Comparison of ENCODE assay signal across 14 mouse cellular contexts in genomic region chr10:95355678-95356268, GRCm38 (mm10). TPM values are rescaled to one million over a fixed set of nuclear protein-coding genes. Genes with fewer than 3 reads are reported as not detected.
DNase-seq lines count a peak whose midpoint lies in the region; ATAC-seq lines count a peak whose summit lies in the region.
"Had no signal": no experiment of that assay in that cellular context is flagged by ENCODE, and none has a peak within 500 bp of the region (broad histone marks: within the 10 kb centered on the region; RNA-seq: fewer than 3 reads in every experiment).

No protein-coding gene starts in this region.

- no peak for ATAC-seq in midbrain, embryonic 14.5 days (ENCODE audit: low FRiP score, low TSS enrichment)
- no peak for ATAC-seq in midbrain, embryonic 13.5 days
- peak; percentile 60; the same call in 1 of the 2 replicates for ATAC-seq in hindbrain, embryonic 14.5 days (ENCODE audit: low FRiP score)

- intact Hi-C loops in left cerebral cortex, postnatal 14 days (cut with DNase I), result no loop called here

- no peak overlapping the region for H3K4me3 ChIP-seq in midbrain, embryonic 14.5 days (replicated peaks; ENCODE audit: low read depth, low read length)
- H3K4me3 ChIP-seq in midbrain, embryonic 13.5 days (replicated peaks), result no peak overlapping the region
- H3K4me3 ChIP-seq in hindbrain, embryonic 14.5 days (replicated peaks; ENCODE audit: low read length), result no peak overlapping the region
- H3K4me3 ChIP-seq: erythroblast, embryonic 14.5 days had no signal

- no peak overlapping the region for H3K4me2 ChIP-seq in midbrain, embryonic 14.5 days (ENCODE audit: low read length)
- no peak overlapping the region for H3K4me2 ChIP-seq in midbrain, embryonic 13.5 days (replicated peaks)
- H3K4me2 ChIP-seq in hindbrain, embryonic 14.5 days (replicated peaks), result no peak overlapping the region
- H3K4me2 ChIP-seq: heart, embryonic 11.5 days had no signal

- H3K4me1 ChIP-seq in midbrain, embryonic 14.5 days (ENCODE audit: control insufficient read depth, insufficient read depth, low read length), result no peaks in the 10 kb centered on the region
- peaks cover 5% of the 10 kb centered on the region; the same call in 1 of the 2 replicates for H3K4me1 ChIP-seq in midbrain, embryonic 13.5 days (replicated peaks)
- no peaks in the 10 kb centered on the region for H3K4me1 ChIP-seq in hindbrain, embryonic 14.5 days (replicated peaks; ENCODE audit: control insufficient read depth, insufficient read depth, low read length)

- no peak overlapping the region for H3K27ac ChIP-seq in midbrain, embryonic 14.5 days (replicated peaks; ENCODE audit: low read depth, low read length)
- no peak overlapping the region for H3K27ac ChIP-seq in midbrain, embryonic 13.5 days
- 0 out of 2 replicates have a peak overlapping the region, but pooled peaks have one; percentile 1 for H3K27ac ChIP-seq in hindbrain, embryonic 14.5 days
- H3K27ac ChIP-seq: liver, embryonic 14.5 days; macrophage had no signal

- WGBS in midbrain, embryonic 14.5 days, result 49% methylated on average over 6 of the region's 6 CpGs
- 49% methylated on average over 6 of the region's 6 CpGs for WGBS in midbrain, embryonic 13.5 days
- 19% methylated on average over 6 of the region's 6 CpGs for WGBS in hindbrain, embryonic 14.5 days

- H3K27me3 ChIP-seq in midbrain, embryonic 14.5 days (ENCODE audit: control insufficient read depth, insufficient read depth, low read length), result no peaks in the 10 kb centered on the region
- no peaks in the 10 kb centered on the region for H3K27me3 ChIP-seq in midbrain, embryonic 13.5 days
- H3K27me3 ChIP-seq in hindbrain, embryonic 14.5 days (ENCODE audit: control insufficient read depth, insufficient read depth, low read length), result no peaks in the 10 kb centered on the region

- H3K36me3 ChIP-seq in midbrain, embryonic 14.5 days (ENCODE audit: control insufficient read depth, insufficient read depth, low read length), result no peaks in the 10 kb centered on the region
- no peaks in the 10 kb centered on the region for H3K36me3 ChIP-seq in midbrain, embryonic 13.5 days
- H3K36me3 ChIP-seq in hindbrain, embryonic 14.5 days (replicated peaks; ENCODE audit: control insufficient read depth, insufficient read depth), result no peaks in the 10 kb centered on the region

- H3K9me3 ChIP-seq in midbrain, embryonic 14.5 days (ENCODE audit: control insufficient read depth, low read length), result no peaks in the 10 kb centered on the region
- H3K9me3 ChIP-seq in midbrain, embryonic 13.5 days, result no peaks in the 10 kb centered on the region
- peaks cover 3% of the 10 kb centered on the region; the same call in 1 of the 2 replicates for H3K9me3 ChIP-seq in hindbrain, embryonic 14.5 days (ENCODE audit: control insufficient read depth, low read length)

- peak; percentile 79 to 83 for DNase-seq in adrenal gland, adult (ENCODE audit: inconsistent age in 2 of 2, low spot score in 1 of 2)
- DNase-seq in adrenal gland, postnatal 4 days (ENCODE audit: low spot score in 2 of 2), result no peak
- peak; percentile 13 for DNase-seq in midbrain, embryonic 14.5 days
- DNase-seq in hindbrain, embryonic 14.5 days (ENCODE audit: low spot score), result peak; percentile 39
- DNase-seq in retina, postnatal 1 day, result peak; percentile 13
- no peak for DNase-seq in left cerebral cortex, postnatal 14 days (ENCODE audit: low spot score in 2 of 2)
- no peak for DNase-seq in cerebellum, adult 9-11 months
- DNase-seq: kidney, adult 9 months; right cerebral cortex, adult 18-20 months had no signal

- H3K9ac ChIP-seq in midbrain, embryonic 14.5 days (replicated peaks; ENCODE audit: low read length), result no peak overlapping the region
- H3K9ac ChIP-seq in midbrain, embryonic 13.5 days (replicated peaks), result no peak overlapping the region
- no peak overlapping the region for H3K9ac ChIP-seq in hindbrain, embryonic 14.5 days
- H3K9ac ChIP-seq: liver, embryonic 14.5 days had no signal

RNA-seq across cellular contexts. Expression of gene Cradd, which starts 31.8 kb away (rescaled TPM):
- total RNA-seq in adrenal gland, postnatal 4 days (2021), result 10 to 100 TPM; 13.0 to 14.0 TPM
- polyA plus RNA-seq in midbrain, embryonic 14.5 days (2014; fragmentation: Nextera tagmentation; extraction: Ambion mirVana), result 12.0 and 12.5 TPM in 2 replicates
- polyA plus RNA-seq in midbrain, embryonic 13.5 days (2015; fragmentation: Nextera tagmentation; extraction: Ambion mirVana), result 10.1 and 10.7 TPM in 2 replicates
- 9.9 and 11.6 TPM in 2 replicates for polyA plus RNA-seq in hindbrain, embryonic 14.5 days (2014; fragmentation: Nextera tagmentation; extraction: Ambion mirVana)
- total RNA-seq in left cerebral cortex, postnatal 14 days (2021), result 1 to 10 TPM; 5.2 to 6.9 TPM

Comparison
In these comparisons a context has a peak if more than half of its experiments do, and no peak if none do; other contexts are left out.
1. DNase-seq: peak in adrenal gland, adult (2 of 2), midbrain, embryonic 14.5 days (single experiment), hindbrain, embryonic 14.5 days (single experiment) and retina, postnatal 1 day (single experiment); none in adrenal gland, postnatal 4 days (0 of 2), left cerebral cortex, postnatal 14 days (0 of 2) and cerebellum, adult 9-11 months (single experiment).